Mouse (Mus musculus): ENCODE data around the gene Gsg1. TPM values are rescaled to one million over a fixed set of nuclear protein-coding genes. Genes with fewer than 3 reads are reported as not detected.

The Gsg1 gene
- total RNA-seq, 4 experiments from 2014 or later = 0.31 to 0.47 (median 0.42) TPM

DNA sequence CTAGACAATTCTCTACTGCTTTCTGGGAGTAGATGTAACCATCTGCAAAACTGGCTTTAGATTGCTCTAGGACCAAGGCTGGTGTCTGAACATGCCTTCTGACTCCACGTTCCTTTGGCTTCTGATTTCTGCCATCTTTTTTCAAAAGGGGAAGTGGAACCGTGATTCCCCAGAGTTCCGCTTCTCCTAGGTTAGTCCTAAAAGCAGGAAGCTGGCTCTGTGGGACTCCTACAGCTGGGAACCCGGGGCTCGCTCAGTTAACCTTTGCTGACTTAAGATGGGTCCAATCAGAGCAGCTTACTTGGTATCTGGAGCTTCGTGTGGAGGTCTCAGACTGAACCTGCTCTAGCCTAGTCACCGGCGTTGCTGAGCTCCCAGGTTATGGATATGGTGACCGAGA, 7.0 kb upstream of the Gsg1 start:
- DNase-seq (ENCODE audit: low spot score) = peak; percentile 13

DNA sequence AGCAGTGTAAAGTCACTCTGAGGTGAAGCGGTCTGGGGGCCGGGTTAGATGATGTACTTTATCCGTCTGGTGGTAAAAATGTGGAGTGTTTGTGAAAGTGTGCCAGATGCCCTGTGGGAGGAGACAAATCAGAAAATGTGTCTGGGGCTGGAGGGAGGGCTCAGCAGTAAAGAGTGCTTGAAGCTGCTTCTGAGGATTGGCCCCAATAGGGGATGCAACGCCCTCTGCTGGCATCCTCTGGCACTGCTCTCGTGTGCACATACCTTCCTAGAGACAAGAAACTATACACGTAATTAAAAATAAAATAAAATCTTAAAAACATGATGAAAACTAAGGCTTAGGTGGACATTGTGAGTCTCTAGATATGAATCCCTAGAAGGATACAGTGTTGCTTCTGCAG, 6.3 kb upstream of the Gsg1 start:
- no peak for DNase-seq (ENCODE audit: low spot score)

DNA sequence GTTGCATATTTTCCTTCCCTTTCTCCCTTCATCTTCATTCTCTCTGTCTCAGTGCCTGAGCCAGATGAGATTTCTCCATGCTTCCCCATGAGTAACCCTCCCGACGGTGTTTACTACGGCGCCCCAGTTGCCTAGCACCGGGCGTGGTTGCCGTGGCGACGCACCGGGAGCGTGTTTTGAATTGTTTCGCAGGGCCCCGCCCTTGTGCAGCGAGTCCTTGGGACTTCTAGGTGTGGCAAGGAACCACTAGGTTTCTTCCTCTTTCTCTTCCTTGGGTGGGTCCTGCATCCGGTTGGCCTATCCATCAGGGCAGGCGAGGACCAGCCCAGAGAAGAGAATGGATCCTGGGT, 1.4 kb downstream of the Gsg1 start:
- DNase-seq (ENCODE audit: low spot score) = peak; percentile 85

DNA sequence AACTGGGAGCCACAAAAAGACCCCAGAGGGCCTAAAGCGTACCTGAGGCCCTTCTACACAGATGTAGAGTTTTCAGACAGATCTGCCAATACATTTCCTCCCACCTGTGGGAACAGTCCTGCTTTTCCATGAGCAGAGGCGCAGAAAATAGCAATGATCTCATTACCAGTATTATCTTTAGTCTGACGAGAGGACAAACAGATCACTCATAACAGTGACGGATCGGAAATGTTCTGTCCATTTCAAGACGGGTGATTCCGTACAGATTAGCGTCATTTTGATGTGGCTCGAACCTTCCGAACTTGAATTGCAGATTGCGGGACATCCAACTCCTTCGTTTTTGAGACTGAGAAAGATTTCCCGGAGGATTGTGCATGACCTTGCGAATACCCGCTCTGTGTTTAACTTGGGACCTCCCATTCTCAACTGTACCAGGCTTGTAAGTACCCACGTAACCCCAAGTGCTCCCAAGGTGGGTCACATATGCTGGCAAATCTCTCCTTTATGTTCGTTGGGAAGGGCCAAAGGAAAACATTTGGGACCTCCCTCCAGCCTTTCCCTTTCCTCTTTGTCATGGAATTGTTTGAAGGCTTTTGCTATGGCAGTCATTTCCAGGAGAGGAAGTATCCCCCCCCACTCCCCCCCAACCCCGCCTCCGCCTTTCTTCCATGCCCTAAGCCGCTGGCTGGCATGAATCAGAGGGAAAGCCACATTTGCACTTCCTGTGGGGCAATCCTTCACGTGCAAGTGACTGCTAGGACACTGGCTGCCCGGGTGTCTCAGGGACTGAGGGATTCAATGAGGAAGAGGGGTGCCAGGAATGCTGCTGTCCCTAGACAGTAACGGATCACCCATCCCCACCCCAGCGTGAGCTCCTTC, 2.1 kb downstream of the Gsg1 start:
- peak; percentile 39 for DNase-seq (ENCODE audit: low spot score)

DNA sequence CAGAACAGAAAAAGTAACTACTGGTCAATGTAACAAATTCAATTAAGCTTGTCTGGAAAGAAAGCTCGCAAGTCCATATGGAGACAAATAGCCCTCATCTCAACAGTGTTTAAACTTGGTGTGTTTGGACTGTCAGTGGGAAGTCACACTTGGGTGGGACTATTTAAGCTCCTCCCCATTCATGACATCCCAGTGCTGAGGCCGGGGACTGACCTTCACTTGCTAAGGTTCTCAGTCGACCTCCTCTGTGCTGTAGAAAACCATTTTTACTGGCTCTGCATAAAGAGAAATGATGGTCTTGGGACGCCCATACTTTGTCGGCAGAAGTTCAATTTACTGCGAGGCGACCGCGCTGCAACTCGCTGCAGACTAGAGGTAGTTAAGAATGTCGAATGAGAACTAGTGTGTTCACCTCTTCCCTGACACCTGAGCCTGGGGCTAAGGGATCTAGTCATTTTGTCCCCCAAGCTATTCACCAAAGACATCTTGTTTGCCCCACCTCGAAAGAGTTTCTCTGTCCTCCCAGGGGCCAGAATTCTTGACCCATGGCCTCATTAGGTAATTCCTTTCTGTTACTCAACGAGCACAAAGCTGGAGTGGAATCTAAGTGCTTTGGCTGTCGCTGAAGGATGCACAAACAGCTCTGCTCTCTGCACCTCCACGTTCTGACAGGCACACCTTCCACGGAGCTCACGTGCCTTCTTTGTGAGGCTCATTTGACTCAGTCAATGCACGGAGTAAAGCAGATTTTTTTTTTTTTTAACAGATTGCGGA, 3.0 kb downstream of the Gsg1 start:
- DNase-seq (ENCODE audit: low spot score) = peak; percentile 7

DNA sequence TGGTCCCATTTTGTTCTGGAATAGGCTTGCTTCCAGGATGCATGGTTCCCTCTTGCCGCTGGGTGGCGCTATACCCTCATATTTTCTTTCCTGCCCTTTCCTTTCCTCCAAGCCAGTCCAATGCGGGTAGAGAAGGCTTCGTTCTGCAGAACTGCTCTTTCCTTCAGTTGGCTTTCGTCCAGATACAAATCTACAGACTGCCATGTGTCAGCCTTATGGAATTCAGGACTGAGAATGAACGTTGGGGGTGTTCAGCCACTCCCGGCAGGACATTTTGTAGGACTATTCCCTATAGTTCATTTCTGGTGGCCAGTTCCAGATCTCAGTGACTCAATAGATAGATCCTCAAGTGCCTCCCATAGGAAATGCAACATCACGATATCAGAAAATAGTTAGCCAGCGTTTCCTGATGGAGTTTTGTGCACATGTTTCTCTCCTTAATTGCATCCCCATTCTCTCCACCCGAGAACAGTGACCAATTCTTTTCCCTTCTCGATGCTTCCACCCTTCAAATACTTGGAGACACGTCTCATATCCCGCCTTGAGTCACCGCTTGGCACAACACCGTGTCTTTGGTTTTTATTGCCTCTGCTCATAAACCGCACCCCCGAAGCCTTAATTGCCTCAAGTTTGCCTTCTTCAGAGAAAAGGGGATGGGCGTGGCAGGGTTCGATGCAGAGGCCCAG, 4.2 kb downstream of the Gsg1 start:
- DNase-seq (ENCODE audit: low spot score) = peak; percentile 82

DNA sequence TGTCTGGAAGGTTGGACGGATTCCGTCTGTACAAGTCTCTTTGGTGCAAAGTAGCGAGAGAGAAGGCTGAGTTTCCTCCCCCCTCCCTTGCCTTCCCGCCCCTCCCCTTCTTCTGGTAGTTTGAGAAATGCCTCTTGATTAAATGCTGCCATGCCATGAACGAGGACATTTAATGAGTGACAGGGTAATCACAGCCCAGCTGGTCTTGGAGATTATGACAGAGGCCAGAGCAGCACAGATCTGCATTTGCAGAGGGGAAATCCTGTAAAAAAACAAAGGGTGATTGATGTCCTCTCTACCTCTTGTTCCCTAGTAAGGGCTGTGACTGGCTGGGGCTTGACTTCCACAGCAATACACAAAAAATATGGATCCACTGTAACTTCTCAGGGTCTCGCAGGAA, 6.3 kb downstream of the Gsg1 start:
- DNase-seq (ENCODE audit: low spot score) = no peak

DNA sequence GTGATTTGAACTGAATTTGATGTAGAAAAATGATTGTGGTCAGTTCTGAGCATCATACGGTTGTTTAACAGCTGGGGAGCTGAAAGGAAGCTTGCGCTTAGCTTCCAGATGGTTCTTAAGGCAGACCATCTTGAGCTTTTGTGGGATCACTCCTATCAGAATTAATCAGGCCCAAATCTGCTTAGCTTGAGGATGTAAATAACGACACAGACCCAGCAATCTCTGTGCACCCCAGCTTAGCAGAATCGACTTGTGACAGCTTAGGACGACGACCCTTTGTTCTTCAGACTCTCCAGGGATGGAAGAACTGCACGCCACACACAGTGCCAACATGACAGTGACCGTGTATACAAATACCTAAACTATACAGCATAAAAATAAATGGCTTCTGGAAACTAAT, 8.6 kb downstream of the Gsg1 start:
- no peak for DNase-seq (ENCODE audit: low spot score)

DNA sequence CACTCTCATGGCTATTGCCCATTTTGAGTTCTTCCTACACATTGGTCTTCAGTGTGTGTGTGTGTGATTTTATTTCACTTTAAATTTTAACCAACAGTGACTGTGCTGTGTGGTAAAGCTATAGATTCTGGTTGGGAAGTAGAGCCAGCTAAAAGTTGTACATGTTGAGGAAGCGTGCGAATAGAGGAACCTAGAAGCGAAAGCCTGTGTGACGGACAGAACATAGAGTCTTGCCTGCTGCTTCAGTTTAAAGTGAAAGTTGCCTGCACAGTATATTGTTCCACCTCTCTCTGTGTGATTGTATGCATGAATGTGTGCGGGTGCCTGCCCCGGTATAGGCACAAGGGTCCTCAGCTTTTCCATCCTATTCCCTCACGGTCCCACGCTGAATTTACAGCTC, 13.8 kb downstream of the Gsg1 start:
- no peak for DNase-seq (ENCODE audit: low spot score)

DNA sequence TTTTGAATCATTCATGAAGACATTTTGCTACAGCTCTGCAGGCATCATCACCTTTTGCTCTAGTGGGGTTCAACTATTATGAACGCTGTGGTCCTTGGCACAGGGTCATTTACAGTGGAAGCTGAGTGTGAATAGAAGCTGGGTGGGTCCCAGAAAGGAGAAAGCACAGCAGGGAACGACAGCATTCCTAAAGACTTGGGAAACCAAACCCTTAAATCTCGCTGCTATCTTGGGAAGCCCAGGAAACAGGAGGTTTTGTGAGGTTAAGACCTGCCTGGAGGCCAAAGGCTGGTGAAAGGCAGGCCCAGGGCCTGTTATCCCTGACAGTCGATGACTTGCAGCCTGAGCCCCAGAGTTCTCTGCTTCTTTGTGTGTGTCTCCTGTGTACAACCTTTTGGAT, 15.9 kb downstream of the Gsg1 start:
- DNase-seq (ENCODE audit: low spot score) = no peak

DNA sequence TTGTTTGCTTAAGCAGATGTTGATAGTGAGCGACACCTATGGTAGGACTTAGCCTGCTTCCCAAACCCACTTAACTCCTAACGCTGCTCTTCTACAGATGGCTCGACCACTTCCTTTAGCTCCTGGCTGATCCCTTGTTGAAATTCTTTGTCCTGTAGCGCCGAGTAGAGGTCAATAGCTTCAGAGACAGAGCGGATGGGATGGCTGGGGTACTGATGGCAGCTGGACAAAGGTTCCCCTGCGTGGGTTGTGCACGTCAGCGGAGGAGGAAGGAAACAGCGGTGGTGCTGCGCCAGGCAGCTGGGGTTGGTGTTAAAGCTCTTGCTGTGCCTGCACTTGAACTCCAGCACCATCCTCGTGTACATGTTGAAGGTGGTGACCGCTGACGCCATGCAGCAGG, 16.8 kb downstream of the Gsg1 start:
- peak; percentile 21 for DNase-seq (ENCODE audit: low spot score)

DNA sequence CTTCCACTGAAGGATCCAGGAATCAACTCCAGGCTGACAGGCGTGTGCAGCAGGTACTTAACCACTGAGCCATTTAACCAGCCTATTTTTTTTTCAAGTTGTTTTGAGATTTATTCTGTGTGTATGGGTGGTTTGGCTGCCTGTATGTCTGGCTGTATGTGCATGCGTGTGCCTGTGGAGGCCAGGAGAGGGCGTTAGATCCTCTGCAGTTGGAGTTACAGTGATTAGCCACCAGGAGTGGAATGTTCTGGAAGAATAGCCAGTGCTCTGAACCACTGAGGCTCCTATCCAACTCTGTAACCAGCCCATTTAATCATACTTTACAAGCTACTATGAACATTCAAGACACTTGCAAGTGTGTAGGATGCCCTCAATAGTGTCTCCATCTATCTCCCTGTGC, 17.6 kb downstream of the Gsg1 start:
- no peak for DNase-seq (ENCODE audit: low spot score)

DNA sequence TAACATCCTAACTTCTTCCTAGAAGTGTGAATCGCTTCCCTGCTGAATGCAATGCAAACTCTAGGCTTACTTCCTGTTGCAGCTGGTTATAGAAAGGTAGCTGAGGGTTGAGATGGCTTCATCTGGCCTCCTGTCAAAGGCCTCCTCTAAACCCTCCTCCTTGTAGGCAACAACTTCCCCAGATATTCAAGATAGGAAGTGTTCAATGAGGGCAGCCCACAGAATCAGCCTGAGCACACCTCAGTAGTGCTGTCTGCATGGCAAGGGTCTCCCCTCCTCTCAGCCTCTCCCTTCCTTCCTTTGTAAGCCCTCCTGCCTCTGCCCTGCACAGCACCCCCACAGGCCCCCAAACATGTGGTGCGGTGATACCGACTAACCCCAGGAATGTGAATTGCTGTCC, 18.4 kb downstream of the Gsg1 start:
- DNase-seq (ENCODE audit: low spot score) = no peak

DNA sequence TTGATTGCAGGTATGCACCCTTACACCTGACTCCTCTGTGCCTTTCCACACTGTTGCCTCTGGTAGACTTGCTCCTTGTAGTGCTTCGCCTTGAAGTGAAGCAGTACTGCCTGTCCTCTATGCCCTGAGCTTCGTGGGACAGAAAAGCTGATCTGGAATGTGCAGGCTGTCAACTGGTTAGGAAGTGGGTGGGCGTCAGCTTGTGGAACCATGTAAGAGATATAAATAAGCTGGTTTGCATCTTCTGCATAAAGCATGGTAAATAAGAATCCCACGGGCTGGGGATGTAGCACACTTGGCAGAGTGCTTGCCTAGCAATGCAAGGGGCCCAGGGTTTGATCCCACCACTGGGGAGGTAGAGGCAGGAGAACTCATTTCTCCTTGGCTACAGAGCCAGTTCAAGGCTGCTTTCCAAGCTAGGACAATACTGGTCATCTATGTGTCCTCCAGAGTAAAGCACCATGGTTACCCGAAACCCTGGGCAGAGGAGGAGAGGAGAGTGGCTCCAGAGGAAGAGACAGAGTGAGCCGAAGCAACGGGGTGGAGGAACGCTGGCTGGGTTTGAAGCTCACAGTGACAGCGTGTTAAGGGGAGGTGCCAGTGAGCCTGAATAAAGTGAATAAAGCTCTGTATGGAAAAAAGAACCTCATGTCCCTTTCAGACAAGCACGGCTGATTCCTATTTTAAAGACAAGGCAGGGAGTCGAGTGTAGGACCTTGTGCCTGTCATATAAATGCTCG, 21.5 kb downstream of the Gsg1 start:
- no peak for DNase-seq (ENCODE audit: low spot score)

DNA sequence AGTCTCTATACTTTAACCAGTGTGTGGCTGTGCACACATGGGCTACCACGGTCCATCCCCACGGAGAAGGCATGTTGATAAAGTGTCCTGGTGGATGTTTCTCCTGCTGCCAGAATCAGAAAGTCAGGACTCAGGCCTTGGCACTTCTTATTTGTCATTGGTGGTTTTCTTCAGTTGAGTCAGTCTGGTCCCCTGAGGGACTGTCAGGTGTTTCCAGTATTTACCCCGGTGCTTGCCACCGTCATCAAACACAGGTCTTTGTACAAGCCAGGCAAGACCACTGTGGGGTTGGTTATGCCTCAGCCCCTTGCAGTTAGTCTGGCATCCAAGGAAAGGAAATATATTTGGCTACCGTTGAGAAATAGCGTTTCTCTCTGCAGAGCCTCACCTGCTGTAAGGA, 23.6 kb downstream of the Gsg1 start:
- DNase-seq (ENCODE audit: low spot score) = no peak

DNA sequence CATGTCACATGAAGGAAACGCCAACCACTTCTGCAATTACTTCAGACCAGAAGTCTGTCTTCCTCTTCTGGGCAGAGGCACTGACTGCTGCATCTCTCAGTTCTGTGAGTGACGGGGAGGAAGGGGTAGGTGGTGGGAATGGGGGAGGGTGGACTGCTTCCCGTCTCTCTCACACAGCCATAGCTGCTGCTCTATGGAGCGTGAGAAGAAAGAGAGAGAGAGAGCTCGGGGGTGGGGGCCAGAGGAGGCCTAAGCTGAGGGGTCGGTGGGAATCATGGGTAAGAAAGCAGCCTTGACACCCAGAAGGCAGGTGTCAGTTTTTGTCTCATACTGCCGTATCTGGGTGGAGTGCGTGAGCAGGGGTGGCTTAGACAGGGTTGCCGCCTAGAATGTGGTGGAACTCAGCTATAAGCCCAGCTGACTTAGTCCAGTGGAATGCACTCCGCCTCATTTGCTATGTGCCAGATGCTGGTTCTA, 25.6 kb downstream of the Gsg1 start:
- DNase-seq (ENCODE audit: low spot score) = no peak

DNA sequence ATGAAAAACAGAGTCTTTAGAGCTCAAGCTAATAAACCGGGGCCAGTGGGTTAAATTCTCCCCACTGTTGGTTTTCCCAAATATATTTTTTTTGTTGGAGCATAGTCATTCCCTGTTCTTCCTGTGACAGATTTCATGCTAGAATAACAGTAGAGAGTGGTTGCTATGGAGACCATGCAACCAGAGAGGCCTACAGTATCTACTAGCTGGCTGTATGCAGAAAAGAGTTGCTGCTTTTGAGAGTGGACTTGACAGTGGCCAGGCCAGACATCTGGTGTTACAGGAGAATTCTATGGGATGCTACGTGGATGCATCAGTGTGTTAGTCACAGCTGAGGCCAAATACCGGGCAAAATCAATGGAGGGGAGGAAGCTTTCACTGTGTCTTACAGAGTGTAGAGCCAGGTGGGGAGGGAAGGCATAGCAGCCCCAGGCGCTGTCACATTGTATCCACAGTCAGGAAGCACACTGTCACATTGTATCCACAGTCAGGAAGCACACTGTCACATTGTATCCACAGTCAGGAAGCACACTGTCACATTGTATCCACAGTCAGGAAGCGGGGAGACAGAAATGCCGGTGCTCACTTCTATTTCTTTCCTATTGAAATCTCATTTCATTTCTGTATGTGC, 30.2 kb downstream of the Gsg1 start:
- no peak for DNase-seq (ENCODE audit: low spot score)

DNA sequence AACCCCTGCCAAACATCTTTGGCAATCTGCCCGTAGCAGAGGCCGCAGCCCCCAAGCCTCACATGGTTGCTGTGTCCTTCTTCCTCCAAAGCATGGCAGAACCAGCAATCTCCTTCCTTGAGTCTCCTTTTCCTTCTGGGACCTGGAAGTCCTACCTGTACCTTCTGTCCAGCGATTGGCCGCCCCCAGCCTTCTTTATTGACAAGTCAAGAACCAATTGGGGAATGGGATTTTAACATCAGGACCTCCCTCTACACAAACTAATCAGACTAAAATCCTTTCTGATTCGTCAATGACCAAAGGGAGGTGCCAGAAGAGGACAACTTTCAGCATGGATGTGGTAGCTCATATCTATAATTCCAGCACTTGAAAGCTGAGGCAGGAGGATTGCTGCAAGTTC, 34.2 kb downstream of the Gsg1 start:
- no peak for DNase-seq (ENCODE audit: low spot score)

DNA sequence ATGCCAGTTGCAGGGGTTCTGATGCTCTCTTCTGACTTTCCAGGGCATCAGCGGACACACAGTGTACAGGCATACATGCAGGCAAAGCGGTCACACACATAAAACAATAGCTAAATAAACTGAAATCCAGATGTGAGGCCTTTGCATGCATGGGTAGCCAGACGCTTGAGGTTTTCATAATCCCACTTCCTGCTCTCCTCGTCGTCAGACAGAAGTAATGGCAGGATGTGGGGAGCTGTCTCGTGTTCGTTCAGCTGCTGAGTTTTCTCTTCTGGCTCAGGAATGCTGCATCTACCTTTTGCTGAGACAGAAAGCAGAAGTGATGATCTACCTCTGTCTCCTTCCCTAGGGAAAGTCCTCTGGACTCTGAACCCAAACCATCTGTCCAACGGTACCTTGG, 35.8 kb downstream of the Gsg1 start:
- DNase-seq (ENCODE audit: low spot score) = no peak

DNA sequence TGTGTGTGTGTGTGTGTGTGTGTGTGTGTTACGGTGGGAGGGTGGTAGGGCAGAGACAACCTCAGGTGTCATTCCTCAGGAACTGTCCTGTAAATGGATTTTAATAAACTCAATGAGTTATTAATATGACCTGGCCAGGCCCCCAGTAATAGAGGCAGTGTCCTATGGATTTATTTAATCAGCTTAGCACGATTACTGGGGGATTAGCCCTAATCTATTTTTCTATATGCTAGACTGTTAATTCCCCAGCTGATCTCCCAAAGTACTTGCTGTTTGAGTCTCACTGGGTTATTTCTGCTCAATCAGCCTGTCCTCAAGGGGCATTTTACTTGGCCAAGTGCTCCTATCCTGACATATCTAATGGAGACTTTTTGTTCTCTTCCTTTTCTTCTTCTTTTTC, 41.5 kb downstream of the Gsg1 start:
- DNase-seq (ENCODE audit: low spot score) = no peak

DNA sequence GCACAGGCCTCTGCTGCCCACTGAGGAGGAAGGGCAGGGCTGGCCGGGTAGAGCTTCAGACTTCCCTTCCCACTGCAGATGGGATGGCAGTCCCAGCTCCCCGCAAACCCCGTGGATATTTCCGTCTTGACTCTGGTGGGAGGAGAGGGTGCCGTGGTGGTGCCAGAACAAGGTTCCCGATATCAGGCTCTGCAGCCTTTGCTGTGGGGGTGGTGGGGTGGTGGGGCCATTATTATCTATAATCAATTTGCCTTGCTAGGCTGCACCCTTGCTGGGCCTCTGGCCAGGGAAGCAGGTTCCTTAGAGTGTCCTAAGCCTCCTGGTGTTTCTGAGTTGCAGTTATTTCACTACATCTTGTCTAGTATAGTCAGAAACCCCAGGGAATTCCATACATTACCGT, 43.0 kb downstream of the Gsg1 start:
- no peak for DNase-seq (ENCODE audit: low spot score)

Data from heart, adult 8-10 months (tissue).